Mouse (Mus musculus) mouse trophoblast stem cell (cell line): ENCODE data around the gene Rab20.
"Not testable (repeated sequence)": the region's sequence is repeated elsewhere in the genome, so short reads cannot be mapped to it uniquely, and the experiment has no call there.

Source experiments
- in situ Hi-C, 2 experiments: fragments of 300-500 bp; cut with MseI, MboI; formaldehyde crosslinking; loops; 2 replicates in 1 of 2; 3 replicates in 1 of 2; pipeline ENCODE4 v1.15.1; 2025

The Rab20 gene

DNA sequence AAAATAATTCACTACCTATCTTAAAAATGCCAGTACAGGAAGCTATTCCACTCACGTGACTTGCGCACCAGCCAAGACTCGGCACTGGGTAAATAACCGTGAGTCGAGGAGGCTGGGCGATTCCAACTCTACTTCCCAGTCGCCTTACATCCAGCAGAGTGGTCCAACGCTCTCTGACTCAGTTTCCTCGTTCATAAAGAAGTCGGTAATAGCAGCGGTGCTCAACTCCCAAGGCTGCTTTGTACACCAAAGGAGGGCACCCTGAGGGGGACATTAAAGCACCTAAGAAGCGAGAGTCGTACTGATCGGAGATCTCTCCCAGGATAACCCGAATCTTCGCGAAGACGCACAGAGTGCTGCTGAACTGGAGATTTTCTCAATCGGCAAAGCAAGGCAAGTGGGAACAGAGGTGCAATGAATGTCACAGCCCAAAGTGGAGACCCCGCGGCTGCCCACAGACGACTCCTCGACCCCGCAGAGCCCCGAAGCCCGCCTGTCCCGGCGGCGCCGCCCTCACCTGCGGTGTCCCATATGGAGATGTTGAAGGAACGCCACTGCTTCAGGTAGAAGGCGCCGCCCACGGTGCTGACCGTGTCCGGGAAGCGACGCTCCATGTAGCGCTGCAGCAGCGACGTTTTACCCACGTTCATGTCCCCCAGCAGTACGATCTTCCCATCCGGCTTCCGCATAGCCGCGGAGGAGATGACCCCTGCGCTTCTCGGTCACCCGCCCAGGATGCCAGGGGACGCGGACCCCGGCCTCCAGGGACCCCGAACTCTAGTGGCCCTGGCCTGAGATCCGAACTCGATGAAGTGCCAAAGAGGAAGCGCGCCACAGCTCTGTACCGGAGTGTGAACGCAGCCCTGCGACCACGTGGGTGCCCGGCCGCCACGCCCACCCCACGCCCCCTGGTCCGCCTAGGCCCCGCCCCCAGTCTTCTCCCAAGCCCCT lies at the start of gene Rab20:
Gene Rab20, minus strand, starts transcription at position 900 of the 951 bp plus-strand sequence.
- in situ Hi-C loops = no loop called here

DNA sequence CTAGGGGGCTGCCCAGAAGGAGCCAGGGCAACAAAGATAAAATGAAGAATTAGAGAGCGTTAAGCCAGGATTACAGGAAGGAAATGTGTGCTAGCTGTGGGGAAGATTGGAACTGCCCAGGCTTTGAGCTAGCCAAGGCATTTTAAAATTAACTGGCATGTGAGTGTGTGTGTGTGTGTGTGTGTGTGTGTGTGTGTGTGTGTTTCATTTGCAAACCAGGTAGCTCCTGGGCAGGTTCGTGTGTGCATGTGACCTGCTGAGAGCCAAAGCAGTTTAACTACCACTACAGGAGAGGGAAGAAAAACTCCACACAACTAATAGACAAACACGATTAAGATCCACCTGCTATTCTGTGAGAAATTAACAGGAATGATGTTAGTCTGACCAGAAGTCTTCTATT lies 44.8 kb upstream of the Rab20 start:
- in situ Hi-C loops = no loop called here

DNA sequence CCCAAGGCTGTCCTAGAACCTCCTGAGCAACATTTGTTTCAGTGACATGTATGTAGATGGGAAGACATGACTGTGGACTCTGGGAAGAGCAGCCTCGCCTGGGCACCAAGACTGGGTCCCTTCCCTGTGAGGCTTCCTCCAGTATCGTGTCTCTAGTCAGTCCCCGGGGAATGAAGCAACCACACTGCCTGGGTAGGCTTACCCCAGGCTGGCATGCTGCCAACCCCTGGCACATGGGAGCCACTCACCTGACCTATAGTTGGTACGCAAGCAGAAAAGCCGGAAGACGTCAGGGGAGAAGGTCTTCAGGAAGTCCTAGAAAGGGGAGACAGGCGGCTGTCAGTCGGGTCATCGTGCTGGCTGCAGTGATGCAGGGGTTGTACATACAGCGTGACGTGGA lies 40.2 kb upstream of the Rab20 start:
- in situ Hi-C loops = no loop called here

DNA sequence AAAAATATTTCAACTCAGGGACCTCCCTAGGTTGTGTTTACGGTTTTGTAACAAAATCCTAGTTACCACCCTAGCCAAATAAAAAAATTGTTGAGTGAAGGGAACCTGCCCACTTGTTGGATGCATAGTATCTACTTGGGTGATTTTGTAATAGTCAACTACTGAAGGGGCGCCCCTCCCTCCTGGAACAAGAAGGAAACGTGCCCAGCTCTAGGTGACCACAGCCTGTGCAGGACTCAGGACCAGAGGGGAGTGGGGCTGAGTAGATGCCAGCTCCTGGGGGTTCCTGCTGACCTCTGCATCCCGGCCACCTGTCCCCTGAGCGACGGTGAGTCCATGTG lies 39.5 kb upstream of the Rab20 start:
- in situ Hi-C loops = no loop called here

DNA sequence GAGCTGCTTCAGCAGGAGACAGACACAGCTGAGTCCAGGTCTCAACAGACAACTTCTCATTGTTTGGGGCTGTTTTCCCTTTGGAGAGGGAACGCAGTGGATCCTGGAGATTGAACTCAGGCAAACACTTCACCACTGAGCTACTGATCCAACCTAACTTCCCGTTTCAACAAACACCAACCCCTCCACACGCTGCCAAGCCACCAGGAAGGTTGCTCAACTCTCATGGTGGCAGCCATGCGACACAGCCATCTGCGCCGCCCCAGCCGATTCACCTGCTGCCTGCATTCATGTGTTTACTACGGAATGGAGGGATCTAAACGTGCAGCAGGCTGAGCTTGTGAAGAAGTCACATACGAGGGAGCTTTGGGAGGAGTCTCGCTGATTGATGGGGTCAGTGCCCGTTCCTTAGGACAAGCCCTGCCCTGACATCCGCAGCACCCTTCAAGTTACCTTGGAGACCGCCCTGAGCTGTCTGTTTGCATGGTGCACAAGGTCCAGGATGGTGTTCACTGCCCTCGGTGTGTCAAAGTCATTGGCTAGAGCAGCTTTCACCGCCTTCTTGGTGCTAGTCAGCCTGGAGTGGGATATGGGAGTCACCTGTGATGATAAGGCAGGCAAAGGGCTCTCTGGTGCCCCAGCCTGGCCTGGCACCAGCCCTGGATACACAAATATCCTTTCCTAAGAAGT lies 39.0 kb upstream of the Rab20 start:
- in situ Hi-C loops = no loop called here

DNA sequence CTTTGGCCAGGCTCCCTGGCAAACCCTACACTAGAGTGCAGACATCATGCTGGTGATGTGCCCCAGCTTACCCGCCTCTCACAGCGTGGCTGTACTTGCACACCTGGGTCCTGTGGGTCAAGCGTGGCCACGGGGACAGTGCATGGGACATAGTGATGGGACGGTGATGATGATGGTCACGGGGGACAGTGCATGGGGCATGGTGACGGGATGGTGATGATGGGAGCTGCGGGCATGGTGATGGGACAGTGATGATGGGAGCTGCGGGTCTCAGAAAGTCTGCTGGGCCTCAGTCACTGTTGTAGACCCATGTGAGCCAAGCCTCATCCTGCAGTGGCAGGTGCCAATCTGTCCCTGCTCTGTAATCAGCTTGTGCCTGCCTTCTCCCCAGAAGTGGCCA lies 37.8 kb upstream of the Rab20 start:
- in situ Hi-C loops = no loop called here

DNA sequence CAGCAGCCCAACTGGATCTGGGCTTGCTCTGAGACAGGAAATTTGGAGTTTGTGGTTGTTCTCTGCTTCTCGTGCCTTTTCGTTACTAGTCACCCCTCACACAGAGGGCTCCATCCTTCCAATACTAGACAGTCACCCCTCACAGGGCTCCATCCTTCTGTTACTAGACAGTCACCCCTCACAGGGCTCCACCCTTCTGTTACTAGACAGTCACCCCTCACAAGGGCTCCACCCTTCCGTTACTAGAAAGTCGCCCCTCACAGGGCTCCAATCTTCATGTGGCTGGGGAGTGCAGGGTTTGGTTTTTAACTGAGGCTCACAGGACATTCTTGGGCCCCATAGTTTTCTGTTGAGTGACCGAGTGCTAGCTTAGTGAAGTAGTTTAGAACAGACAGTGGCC lies 34.7 kb upstream of the Rab20 start:
- in situ Hi-C loops = no loop called here

DNA sequence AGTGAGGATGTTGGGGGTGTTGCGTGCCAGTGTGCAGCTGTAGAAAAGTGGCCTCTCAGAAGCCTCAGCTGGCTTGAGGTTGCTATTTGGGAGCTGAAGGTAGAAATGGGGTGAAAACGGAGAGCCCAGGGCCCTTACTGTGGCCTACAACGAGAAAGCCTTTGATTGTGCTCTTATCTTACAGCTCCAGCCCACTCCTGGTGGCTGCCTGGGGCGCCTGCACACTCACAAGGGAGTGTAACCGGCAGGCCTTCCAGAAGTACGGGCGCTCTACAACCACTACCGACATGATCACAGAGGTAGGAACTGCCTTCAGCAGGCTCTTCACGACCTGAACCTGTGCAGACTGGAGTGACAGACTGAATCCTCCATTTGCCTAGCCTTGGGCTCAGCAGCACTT lies 34.2 kb upstream of the Rab20 start:
- in situ Hi-C loops = no loop called here

DNA sequence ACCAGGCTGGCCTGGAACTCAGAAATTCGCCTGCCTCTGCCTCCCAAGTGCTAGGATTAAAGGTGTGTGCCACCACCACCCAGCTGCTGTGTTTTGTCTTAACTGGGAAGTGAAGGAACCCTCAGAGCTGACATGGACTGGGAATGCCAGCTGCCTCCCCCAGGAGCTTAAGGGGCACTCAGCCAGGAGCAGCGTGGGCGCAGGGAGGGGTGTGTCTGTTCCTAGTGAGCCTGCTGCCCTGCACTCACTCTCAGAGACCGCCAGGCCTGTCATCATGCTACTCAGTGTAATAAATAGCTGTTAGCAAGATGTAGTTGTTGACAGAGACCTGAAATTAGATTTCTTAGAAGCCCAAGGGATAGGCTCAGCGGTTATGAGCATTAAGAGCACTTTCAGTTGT lies 32.5 kb upstream of the Rab20 start:
- in situ Hi-C loops = no loop called here

DNA sequence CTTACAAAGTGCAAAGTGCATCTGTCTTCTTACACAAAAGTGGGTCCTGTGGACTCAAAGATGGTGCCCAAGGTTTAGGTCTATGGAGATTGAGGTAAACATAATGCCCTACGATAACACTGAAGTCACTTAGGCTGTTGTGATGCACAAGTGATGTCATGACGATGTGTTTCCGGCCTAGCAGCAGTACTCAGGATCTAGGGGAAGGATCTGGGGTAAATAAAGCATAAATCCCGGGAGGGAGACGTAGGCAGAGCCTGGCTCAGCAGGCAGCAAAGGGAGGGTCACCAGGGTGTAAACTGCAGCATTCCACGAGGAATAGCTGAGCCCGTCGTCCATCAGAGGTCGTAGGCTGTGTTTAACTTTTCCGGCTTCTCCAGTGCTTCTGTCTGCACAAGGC lies 30.4 kb upstream of the Rab20 start:
- in situ Hi-C loops = no loop called here

DNA sequence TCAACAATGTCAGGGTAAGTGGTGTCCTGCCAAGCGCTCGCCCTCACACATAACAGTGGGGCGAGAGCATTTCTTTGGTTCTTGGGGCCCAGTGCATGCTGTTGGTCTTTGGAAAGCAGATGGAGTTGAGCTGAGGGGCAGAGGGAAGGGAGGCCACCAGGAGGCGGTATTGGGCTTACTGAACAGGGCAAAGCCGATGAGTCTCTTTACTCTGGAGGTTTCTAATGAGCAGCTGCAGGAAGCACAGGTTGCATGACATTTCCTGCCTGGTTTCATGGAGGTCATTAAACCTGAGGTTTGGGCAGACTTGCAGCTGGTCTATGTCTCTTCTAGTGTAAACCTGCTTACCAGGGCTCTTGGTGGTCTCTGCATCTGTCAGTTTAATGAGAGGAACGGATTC lies 28.3 kb upstream of the Rab20 start:
- in situ Hi-C loops = no loop called here

DNA sequence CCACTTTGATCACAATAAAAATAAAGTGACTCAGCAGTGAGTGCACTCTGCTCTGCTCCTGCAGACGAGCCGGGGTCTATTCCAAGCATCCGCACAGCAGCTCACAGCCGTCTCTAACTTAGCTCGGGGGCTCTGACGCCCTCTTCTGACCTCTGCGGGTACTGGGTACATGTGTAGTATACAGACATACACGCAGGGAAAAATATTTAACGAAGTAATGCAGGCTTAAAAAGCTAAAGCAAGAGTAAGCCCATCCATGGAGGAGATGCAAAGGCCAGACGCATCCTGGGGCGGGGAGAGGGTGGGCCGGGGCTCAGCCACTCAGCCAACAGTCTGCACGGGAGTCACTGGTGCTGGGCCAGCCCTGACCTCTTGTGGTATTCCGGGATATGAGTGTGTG lies 27.6 kb upstream of the Rab20 start:
- in situ Hi-C loops = no loop called here

DNA sequence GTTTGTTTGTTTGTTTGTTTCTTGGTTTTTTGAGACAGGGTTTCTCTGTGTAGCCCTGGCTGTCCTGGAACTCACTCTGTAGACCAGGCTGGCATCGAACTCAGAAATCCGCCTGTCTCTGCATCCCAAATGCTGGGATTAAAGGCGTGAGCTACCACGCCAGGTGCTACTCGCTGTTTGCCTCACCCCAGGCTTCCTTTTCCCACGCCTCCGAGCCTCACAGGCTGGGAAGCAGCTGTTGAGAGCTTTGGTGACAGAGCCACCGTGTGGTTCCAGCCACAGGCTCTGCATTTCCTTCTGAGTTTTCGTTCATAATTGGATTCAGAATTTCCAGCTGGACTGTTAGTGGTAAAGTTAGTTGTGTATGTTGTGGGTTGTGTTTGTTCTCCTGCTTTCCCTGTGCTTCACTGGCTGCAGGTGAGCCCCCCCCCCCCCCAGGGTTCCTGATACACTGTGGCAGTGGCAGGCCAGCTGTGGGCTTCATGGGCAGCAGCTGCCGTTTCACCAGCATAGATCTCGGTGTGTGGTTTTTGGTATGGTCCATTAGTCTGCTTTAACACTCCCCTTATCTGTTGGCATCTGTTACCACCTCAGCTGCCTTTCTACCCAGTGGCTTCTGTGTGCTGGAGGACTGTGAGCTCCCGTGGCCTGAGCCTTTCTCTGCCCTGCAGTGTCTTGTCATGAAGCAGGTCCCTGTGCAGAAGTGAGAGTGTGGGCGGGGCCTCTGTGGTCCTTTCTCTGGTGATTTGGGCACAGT lies 25.1 kb upstream of the Rab20 start:
- in situ Hi-C loops = no loop called here

DNA sequence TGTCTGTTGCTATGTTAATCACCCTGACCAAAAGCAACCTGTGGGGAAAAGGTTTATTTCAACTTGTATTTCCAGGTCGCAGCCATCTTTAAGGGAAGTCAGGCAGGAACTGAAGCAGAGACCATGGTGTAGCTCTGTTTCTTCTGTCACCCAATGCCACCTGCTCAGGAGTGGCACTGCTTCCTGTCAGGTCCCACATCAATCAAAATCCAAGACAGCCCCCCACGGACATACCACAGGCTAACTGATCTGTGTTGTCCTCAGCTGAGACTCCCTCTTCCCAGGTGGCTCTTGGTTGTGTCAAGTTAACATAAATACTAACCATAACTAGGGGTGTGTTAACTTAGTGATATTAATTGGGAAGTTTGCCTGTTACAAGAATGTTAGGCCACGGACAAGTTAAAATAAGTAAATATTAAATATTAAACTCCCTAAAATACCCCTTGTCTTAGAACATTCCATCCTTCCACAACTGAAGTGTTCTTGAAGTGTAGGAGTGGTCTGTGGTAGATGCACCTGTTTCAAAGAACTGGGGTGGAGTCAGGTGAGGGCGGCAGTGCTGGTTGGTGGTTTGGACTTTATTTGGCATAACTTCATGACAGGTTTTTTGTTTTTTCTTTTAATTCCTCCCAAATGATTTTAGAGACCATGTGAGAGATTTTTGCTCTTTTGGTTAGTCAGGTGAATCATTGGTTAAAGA lies 20.4 kb upstream of the Rab20 start:
- in situ Hi-C loops = no loop called here

DNA sequence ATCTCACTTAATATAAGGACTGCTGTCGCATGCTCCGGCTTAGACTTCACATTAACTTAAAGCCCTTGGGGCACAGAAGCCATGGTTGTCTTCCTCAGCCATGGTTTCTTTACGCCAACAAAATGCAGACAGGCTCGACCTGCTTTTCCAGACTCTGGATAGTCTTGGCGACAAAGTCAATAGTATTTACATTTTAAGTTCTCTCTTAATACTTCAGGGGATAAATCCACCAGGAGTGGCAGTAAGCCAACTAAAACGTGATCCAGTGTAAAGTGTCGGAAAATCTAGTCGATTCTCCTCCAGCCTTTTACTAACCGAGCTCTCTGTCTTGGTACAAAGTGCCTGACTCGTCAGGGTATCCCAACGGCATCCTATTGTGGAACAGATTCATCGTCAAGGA lies 19.8 kb upstream of the Rab20 start:
- in situ Hi-C loops = no loop called here

DNA sequence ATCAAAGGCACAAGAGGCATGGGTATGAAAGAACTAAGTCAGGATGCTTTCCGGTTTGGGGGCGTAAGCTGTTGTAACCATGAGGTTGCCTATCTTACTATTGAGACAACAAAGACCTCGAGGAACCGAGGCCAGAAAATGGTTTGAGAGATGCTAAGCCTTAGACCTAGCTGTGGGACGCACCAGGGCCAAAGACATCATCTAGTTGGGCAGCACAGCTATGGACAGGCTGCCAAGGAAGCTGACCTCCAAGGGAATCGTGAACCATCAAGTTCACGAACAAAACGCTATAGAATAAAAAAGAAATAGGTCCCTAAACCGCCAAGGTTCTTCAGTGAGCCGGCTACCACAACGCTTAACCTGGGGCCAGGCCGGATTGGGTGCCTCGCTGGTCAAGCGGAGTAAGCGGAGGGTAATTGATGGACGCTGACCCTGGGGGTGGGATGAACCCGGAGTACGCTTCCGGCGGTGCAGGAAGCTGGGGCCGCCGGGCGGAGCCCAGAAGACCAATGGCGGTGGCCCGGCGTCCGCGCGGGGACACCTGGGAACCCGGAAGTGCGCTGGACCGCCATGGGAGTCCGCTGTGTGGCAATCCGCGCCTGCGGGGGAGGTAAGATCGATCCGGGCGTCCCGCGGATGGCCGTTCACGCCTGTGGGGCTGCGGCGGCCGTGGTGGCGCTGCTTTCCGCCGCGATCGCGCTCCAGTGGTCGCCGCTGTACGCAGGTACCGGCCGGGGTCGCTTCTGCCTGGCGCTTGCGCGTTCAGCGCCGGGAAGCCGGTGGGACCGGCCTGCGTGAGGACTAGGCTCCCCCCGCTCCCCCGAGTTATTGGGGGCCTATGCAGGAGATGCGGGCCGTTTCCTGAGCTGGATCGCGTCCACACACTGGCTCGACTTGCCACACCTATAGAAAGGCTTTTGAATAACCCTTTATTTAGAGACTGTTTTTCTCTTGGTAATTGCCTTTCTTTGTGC lies 18.8 kb upstream of the Rab20 start, which contains the start of gene Naxd:
Gene Naxd, plus strand, starts transcription at position 490 of the 974 bp plus-strand sequence.
- in situ Hi-C loops = no loop called here

DNA sequence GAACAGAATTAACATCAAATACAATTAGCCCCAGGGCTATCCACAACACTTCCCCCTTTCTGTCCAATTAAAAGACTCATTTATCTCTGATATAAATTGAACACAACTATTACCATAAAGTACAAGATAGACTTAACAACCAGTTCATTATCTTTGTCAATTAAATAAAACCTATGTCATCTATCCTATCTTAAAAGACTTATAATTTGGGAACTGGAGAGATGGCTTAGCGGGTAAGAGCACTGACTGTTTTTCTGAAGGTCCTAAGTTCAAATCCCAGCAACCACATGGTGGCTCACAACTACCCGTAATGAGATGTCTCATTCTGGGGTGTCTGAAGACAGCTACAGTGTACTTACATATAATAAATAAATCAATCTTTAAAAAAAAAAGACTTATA lies 13.8 kb upstream of the Rab20 start:
- in situ Hi-C loops = not testable (repeated sequence)

DNA sequence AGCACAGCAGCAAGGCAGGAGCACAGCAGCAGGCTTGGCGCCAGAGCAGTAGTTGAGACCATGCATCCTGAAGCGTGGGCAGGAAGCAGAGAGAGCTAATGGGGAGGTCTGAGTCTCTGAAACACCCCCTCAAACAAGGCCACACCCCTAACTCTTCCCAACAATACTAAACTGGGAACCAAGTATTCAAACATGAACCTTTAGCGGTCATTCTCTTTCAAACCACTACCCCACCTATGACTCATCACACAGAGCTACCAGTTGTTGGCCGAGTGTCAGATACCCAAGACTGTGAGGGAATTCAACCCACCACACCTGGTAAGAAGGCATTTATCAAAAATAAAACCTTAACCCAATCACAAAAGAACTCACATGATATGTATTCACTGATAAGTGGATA lies 8.7 kb upstream of the Rab20 start:
- in situ Hi-C loops = no loop called here

DNA sequence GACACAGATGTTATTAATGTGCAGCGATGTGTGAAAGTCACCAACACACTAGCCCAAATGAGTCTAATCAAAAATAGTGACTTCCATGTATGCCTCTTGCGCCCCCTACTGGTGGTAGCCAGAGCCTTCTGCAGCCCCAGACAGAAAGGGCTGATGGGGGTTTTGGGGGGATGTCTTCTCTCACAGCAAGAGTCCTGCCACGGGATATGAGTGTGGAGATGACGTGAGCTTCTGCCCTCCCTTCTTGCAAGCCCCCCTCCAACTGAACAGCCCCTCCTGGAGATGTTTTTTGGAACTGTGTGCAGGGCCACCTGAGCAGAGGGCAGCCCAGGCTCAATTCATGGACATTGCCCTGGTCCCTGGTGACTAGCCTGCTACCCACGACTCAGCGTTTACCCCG lies 7.6 kb upstream of the Rab20 start:
- in situ Hi-C loops = no loop called here

DNA sequence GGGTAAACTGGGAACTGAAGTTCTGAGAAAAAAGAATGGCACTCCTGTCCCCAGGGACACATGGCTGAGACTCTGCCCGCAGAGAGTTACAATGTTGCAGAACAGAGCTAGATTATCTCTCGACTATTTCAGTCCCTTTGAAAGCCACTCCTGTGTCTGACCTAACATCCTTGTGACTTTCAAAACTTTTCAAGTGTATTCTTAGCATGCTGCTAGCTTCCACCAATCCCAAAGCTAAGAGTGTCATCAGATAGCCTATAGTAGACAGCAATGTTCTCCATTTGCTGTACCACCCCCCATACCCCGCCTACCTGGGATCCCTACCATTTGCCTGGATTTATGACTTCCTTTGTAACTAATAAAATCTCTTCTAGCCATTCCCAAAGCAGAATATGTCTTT lies 4.0 kb upstream of the Rab20 start:
- in situ Hi-C loops = no loop called here

DNA sequence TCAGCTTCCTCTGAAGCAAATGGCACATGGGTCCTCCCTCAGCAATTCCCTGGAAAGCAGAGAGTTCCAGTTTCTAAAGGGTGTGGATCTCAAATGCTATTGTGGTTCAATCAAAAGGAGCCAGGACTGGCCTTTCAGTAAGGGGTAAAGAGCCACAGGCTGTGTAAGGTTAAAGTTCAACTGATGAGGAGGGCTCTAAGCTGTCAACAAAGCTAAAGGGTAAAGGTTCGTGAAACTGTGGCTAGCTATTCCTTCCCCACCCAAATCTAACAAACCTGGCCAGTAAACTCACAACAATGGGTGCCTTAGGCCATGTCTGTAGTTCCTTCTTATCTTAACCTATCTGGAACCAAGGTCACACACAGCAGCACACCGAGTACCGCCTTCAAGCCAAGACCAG lies 3.4 kb upstream of the Rab20 start:
- in situ Hi-C loops = no loop called here
